Mouse (Mus musculus): ENCODE data around the gene Prmt1. TPM values are rescaled to one million over a fixed set of nuclear protein-coding genes. Genes with fewer than 3 reads are reported as not detected.
A peak's percentile ranks its signal among the peaks of the same experiment; 100 is the strongest.

The Prmt1 gene
- total RNA-seq, 2 experiments from 2014 or later: 119 to 128 TPM

DNA sequence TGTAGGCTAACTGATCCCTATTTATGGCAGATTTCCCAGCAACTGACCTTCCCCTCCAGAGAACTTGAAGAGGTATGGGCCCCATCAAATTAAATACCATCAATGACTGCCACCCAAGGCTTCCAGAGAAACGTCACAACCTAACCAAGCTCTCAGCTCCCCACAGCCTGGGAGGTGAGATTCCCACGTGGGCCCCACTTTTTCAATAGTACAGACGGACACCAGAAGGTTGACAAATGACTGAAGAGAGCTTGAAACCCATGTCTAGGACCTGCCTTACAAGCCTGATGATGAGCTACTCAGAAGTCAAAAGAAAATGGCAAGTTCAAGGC, 1.6 kb downstream of the Prmt1 start:
- intact Hi-C loops (cut with DNase I): loop anchor here (2.0 to 5.0 kb wide), 2 partner anchors 36 to 148 kb away; no protein-coding TSS in a partner anchor
- no peak for DNase-seq

DNA sequence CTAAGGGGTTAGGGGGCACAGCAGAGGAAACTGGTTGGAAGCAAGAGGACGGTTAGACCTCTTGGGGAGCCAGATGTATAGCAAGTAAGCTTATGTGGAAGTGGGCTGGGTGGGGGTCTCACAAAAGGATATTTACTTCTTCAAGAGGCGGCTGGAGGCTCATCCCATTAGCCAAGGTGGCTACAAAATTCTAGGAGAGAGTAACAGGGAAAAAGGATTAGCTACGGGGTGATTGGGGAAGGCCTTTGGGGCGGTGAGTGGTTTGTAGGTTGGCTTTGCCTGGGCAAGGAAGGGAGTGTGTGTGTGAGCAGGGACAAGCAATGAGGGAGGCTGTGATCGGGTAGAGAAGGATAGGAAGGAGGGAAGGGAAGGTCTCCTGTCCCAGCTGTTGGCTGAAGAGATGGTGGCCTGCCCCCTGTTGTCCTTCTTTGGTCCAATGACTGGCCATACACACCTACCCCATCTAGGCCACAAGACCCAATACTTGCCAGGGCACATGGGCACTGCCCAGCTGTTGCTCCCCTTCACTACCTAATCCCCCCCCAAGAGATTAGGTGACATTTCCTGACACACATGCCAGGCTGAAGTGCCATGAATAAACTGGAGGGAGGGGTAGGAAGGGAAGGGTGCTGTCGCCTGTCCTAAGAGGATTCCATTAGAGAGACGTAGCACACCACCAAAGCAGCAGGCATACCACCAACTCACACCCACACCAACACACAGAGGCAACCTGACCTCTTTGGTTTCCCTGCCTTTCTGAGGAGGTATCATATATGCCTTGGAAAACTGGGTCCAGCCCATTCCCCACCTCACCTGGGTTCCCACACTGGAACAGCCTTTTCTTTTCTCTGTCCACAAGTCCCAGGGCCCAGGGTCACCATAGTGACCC, 2.2 kb downstream of the Prmt1 start:
- no peak for DNase-seq
- intact Hi-C loops (cut with DNase I): loop anchor here (2.0 to 5.0 kb wide), 3 partner anchors 37 to 148 kb away; no protein-coding TSS in a partner anchor

DNA sequence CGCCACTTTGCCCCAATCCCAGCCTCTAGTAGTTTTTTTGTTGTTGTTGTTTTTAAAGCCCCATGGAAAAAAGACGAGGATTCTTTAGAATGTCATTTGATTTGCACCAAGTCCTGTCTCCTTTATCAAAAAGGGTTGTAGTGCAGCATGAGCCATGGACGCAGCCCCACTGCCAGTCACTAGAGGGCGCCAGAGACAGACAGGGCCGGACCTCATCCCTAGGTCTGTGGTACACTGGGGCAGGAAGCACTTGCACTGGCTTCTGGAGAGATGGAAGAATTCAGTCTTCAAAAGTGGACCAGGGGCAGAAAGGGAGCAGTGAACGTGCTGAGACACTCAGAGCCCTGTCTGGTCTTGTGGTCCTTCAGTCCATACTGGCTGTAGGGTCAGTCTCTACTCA, 3.3 kb downstream of the Prmt1 start:
- DNase-seq: peak; percentile 89 to 95
- intact Hi-C loops (cut with DNase I): loop anchor here (2.0 to 5.0 kb wide), 2 partner anchors 86 to 149 kb away; no protein-coding TSS in a partner anchor

DNA sequence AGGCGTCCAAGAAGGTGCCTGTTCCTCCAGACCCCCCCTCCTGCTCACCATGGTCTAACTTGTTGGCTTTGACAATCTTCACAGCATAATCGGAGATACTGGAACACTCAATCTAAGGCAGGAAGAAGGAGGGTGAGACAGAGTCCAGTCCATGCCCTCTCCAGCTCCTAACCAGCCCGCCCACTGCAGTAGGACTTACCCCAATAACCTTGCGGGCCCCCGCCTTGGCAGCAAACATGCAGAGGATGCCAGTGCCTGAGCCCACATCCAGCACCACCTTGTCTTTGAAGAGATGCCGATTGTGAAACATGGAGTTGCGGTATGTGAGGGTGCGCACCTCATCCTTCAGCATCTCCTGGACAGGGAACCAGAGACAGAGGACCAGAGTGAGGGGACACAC, 4.8 kb downstream of the Prmt1 start:
- intact Hi-C loops (cut with DNase I): loop anchor here (5.0 kb wide), 1 partner anchor 151 kb away; no protein-coding TSS in a partner anchor
- DNase-seq: no peak

DNA sequence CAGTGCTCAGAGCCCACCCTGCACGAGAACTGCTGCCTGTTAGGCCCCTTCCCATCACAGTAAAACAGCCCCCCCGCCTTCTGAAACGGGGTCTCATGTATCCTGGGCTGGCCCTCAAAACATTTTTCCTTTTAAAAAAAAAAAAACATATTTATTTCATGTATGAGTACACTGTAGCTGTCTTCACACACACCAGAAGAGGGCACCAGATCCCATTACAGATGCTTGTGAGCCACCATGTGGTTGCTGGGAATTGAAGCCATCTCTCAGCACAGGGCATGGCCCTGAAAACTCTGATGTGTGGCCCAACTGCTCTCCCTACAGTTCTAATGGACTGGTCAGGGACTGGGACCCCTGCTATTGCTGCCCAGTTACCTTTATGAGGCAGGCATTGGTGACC, 8.1 kb downstream of the Prmt1 start:
- no peak for DNase-seq
- intact Hi-C loops (cut with DNase I): no loop called here

DNA sequence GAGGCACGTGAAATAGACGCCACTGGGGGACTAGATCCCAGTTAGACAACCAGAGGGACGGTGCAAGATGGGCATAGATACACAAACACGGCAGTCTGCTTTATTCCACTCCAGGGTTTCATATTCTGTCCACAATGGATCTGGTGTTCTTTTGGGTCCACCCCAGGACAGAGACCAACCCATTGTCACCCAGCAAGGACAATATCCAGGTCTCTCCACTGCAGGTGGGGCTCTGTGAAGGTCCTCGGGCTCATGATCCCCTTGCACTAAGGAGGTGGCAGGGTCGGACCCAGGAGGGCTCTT, 11.3 kb downstream of the Prmt1 start:
- intact Hi-C loops (cut with DNase I): no loop called here
- DNase-seq: no peak

DNA sequence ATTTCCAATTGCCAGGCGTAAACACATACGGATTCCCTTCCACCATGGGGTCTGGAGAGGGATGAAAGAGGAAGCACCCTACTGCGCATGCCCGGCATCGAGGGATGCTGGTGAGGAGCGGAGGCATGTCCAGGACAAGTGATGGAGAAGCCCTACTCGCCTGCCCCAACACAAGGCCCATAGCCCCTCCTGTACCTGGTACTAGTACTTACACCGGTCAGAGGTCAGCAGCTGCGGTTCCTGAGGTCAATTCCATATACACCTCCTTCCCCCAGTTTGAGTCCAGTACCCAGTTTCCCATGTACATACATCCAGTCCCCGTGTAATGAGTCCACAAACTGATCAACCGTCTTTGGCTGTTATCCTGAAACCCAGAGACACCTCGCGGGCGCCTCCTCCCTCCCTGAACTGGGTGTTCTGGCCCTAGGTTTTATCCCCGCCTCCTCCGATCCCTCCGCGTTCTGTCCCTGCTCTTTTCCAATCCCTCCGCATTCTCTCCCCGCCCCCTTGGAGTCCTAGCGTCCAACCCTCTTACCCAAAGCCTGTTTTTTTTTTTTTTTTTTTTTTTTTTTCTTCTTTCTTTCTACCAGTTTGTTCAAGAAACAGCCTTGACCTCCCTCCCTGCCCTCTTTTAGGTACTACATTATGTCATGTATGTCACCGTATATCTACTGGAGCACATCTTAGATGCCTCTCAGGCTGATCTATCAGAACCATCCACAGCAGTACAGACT, 11.8 kb downstream of the Prmt1 start, which contains the start of gene Cpt1c:
Cpt1c (minus strand) TSS at position 469 of the 734 bp plus-strand sequence.
- intact Hi-C loops (cut with DNase I): no loop called here
- DNase-seq: peak; percentile 76 to 82

DNA sequence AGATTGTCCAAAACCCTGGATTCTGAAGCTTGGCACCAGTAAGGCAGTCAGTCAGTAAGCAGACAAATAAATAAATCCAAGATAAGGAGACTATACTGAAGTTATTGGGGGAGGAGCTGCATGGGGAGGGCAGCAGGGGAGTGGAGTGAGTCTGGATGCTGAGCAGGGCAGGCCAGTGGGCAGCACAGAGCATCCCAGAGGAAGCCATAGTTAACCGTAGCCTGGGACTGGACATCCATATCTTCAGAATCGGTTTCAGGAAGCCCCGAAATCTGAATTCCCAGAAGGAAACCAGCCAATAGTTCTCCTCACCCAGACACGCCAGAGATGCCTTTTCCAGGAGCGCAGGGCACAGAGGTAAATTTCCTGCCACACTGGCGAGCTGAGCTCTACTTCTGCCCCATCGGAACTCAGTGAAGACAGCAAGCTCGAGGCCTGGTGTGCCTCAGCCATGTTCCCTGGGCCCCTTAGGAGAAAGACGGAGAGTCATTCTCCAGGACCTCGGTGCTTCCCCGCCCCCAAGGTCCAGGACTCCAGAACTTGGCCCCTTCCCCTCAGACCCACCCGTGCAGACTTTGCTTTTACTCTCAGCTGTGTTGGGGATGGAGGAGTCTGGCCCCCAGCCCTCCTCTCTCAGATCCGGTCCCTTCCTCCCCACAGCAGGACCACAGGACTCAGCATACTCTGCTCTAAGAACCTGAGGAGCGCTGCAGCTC, 12.8 kb downstream of the Prmt1 start:
- no peak for DNase-seq
- intact Hi-C loops (cut with DNase I): no loop called here

DNA sequence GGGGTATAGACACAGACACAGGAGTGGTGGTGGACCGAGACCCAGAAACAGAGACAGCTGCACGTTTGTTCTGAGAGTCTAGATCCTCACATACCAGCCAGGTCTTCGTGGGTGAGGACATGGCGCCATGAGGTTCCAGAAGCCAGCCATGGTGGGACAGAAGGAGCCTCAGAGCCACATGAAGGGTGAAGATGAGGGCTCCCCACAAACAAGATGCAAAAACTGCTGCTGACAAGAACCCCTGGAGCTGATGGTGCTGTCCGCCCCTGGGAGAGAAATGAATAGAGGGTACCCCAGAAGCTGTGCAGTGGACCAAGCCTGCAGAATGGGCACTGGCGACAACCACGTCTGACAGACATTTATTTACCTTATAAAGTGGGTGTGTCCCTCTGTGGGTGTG, 15.2 kb downstream of the Prmt1 start:
- intact Hi-C loops (cut with DNase I): no loop called here
- no peak for DNase-seq

DNA sequence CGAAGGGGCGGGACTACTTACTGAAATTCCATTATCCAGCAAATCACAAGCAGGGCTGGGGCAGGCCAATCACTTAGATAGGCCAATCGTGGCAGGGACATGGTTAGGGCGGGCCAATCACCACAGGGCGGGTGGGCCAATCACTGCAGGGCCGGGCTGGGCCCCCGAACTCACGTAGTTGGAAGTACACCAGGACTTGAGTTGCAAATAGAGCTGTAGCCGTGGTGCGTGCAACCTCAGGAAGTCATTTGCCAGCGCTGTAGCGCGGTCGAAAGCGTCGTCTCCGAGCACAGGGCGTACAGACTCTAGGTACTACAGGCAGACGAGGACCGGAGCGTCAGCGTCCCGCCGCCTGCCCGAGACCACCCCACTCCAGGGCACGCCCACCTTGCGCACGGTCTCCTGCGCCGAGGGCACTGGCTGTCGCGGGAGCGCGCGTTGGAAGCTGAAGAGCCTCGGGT, 16.1 kb downstream of the Prmt1 start:
- peak; percentile 77 to 82 for DNase-seq
- intact Hi-C loops (cut with DNase I): no loop called here

DNA sequence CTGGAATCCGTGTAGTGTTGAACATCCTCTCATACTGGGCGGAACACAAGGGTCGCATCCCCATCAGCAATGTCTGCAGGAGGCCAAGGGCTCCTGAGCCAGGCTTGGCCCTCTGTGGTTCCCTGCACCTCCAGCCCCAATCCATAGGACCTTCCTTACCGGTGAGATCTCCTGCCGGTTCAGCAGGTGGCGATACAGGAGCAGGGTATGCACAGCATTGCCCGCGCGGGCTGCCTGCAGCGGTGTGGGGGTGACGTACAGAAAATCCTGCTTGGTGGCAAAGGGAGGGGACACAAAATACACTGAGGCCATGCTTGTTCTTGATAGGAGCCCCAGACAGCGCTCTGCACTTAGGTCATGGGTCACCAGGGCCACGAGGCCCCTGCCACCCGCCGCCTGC, 19.7 kb downstream of the Prmt1 start:
- DNase-seq: no peak
- intact Hi-C loops (cut with DNase I): loop anchor here (5.0 kb wide), 1 partner anchor 39 kb away; the partner anchor contains the start of gene Ap2a1

DNA sequence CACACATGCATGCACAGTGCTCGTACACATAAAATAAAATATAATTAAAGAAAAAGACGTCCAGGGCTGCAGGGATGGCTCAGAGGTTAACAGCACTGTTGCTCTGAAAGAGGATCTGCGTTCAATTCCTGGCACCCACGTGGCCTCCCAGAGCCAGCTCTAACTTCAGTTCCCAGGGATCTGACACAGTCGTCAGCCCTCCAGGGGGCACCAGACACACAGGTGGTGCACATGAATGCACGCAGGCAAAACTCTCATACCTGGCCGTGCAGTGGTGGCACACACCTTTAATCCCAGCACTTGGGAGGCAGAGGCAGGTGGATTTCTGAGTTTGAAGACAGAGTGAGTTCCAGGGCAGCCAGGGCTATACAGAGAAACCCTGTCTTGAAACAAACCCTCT, 20.4 kb downstream of the Prmt1 start:
- intact Hi-C loops (cut with DNase I): loop anchor here (5.0 kb wide), 1 partner anchor 39 kb away; the partner anchor contains the start of gene Ap2a1
- DNase-seq: no peak

DNA sequence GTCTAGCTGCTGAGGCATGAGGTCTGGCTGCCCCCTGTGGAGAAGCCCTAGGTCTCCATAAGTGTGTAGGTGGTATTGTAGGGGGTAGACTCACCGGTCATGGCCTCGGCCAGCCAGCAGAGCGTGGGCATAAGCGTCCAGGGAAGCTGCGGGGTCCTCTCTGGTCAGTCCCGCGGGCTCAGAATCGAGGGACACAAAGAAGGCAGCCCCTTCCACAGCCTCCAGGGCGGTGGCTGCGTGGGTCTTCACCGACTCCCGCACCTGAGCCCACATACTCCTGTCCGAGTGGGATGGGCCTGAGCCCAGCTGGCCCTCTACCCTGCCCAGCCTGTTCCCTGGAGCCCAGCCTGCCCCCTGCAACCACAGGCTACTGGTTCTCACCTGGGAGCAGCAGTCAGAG, 21.4 kb downstream of the Prmt1 start:
- intact Hi-C loops (cut with DNase I): loop anchor here (5.0 kb wide), 1 partner anchor 38 kb away; the partner anchor contains the start of gene Ap2a1
- DNase-seq: no peak

DNA sequence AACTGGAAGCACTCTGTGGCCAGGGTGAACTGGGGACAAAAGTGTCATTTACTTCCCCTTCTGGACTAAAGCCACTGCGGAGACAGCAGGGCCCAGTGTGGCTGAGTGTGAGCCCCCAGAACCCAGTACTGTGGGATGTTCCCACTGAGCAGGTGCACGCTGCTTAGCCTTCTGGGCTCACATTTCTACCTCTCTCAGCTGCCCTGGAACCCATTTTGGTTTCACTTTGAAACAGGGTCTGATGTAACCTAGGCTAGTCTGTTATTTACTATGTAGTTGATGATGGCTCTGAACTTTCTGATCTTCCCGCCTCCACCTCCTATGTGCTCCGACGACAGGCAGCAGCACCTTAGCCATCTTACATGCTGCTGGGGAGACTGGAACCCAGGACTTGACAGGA, 23.5 kb downstream of the Prmt1 start:
- intact Hi-C loops (cut with DNase I): no loop called here
- DNase-seq: no peak

DNA sequence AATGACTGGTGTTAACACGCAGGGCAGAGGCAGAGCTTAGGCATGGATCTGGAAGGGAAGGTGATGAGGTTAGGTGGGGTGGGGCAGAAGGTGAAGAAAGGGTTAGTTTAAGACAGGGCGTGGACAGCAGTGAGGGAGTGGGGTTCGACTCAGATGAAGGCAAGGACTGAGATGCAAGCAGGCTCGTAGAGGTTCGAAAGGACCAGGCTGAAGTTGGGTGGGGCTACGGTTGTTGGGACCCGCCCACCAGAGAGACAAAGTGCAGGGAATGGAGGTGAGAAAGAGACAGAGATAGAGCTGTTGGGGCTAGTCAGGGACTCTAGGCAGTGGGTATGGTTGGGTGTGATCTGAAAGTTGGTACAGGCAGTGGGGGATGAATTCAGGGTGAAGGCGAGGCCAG, 24.0 kb downstream of the Prmt1 start:
- no peak for DNase-seq
- intact Hi-C loops (cut with DNase I): no loop called here

DNA sequence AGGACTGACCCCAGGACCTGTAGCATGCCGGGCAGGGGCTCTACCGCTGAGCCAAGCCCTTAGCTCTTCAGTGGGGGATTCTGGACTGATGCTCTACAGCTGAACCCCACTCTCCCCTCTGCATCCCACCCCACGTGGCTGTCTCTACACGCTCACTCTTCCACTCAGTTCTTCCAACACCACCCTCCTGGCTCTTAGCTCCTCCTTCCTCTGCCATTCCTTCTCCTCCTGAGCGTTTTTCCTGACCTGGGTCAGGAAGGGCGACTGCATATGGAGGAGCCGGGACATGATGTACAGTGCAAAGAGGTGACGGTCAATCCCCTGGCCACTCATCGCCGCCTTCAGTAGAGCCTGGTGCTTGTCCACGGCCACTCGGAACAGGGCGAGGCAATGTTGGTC, 25.9 kb downstream of the Prmt1 start:
- intact Hi-C loops (cut with DNase I): no loop called here
- DNase-seq: no peak

DNA sequence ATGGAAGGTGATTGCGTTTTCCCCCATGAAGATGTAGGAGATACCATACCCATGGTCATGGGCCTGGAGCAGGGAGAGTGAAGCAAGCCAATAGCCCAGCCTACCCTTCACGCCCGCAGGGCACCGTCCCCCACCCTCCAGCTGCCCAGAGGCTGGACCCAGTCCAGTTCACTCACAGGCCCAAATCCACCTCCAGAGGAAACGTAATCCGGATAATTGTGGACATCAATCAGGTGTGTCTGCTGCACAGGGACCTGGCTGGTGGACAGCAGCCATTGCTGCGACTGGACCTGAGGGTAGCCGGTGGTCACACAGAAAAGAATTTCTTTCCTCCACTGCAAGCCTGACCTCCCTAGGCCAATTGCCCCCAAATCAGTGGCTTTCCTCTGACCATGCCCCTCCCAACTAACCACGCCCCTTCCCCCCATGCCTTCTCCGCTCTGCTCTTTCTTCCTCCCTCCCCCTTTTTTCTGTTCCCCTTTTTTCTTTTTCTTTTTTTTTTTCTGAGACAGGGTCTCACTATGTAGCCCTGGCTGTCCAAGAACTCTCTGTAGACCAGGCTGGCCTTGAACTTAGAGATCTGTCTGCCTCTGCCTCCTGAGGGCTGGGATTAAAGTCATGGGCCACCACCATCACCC, 26.4 kb downstream of the Prmt1 start:
- intact Hi-C loops (cut with DNase I): loop anchor here (5.0 to 10.0 kb wide), 2 partner anchors 38 to 235 kb away; no protein-coding TSS in a partner anchor
- DNase-seq: no peak

DNA sequence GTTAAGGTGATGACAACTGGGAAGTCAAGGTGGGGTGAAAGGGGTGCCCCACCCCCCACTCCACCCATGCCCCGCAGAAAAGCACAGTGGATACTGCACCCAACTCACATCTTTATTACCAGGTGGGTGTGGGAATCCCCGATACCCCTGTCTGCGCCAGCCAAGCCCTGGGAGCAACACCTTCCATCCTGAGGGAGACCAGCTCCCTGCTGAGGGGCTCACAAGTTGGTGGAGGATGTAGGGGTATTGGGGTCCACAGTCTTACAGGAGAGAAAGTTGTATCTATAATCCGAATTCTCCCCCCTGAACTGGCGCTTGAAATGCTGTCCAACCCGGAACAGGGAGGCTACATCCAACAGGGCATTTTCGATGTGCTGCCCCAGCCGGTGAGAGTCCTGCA, 27.1 kb downstream of the Prmt1 start:
- intact Hi-C loops (cut with DNase I): loop anchor here (5.0 to 10.0 kb wide), 2 partner anchors 37 to 234 kb away; no protein-coding TSS in a partner anchor
- no peak for DNase-seq

DNA sequence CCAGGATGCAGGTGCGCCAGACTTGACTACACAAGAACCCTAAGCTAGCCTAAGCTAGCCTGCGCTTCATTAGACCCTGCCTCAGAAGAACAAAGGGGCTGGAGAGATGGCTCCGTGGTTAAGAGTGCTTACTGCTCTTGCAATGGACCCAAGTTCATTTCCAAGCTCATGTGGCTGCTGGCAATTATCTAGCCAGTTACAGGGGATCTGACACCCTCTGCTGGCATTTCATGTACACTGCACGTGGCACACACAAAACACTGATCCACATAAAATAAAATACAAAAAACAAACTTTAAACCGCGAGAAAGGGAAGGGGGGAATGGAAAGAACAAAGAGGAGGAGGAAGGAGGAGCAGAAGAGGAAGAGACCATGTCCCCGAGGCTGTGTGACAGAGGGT, 28.2 kb downstream of the Prmt1 start:
- peak; percentile 39 to 63 for DNase-seq
- intact Hi-C loops (cut with DNase I): loop anchor here (5.0 to 10.0 kb wide), 2 partner anchors 36 to 233 kb away; no protein-coding TSS in a partner anchor

Measured in heart, postnatal 14 days (tissue).